Comparison of ENCODE assay signal across 8 mouse cellular contexts in genomic region chr4:138107441-138108409, GRCm38 (mm10).
DNase-seq lines count a peak whose midpoint lies in the region; ATAC-seq and TF ChIP-seq lines count a peak whose summit lies in the region.

No protein-coding gene starts in this region.

- ATAC-seq in erythroblast, adult 5-6 weeks (replicated peaks; ENCODE audit: low FRiP score, poor library complexity, severe bottlenecking), result peak; percentile 82
- ATAC-seq in midbrain, postnatal 0 days (ENCODE audit: low FRiP score), result no peak
- ATAC-seq in stomach, postnatal 0 days (ENCODE audit: low FRiP score, low TSS enrichment), result peak; percentile 83; the same call in 1 of the 2 replicates

- no peak overlapping the region for H3K9ac ChIP-seq in midbrain, postnatal 0 days (replicated peaks; ENCODE audit: low read length, poor library complexity, severe bottlenecking)
- no peak overlapping the region for H3K9ac ChIP-seq in stomach, postnatal 0 days (ENCODE audit: low read length)

- H3K9me3 ChIP-seq in midbrain, postnatal 0 days (ENCODE audit: low read length), result no peaks in the 10 kb centered on the region
- no peaks in the 10 kb centered on the region for H3K9me3 ChIP-seq in stomach, postnatal 0 days (ENCODE audit: control insufficient read depth, low read length)

- peaks cover 39% of the 10 kb centered on the region for H3K36me3 ChIP-seq in midbrain, postnatal 0 days (ENCODE audit: insufficient read depth, low read length)
- peaks cover 17% of the 10 kb centered on the region for H3K36me3 ChIP-seq in stomach, postnatal 0 days (ENCODE audit: control insufficient read depth, insufficient read depth, low read length)

- H3K4me2 ChIP-seq in midbrain, postnatal 0 days (ENCODE audit: low read depth, low read length, poor library complexity, severe bottlenecking), result no peak overlapping the region
- no peak overlapping the region for H3K4me2 ChIP-seq in stomach, postnatal 0 days (replicated peaks; ENCODE audit: low read depth)

- H3K4me1 ChIP-seq in midbrain, postnatal 0 days (ENCODE audit: insufficient read depth, low read length), result no peaks in the 10 kb centered on the region
- no peaks in the 10 kb centered on the region for H3K4me1 ChIP-seq in stomach, postnatal 0 days (replicated peaks; ENCODE audit: control insufficient read depth, insufficient read depth)

- 0 out of 2 replicates have a peak overlapping the region, but pooled peaks have one; percentile 26 for H3K27ac ChIP-seq in midbrain, postnatal 0 days (ENCODE audit: low read depth, low read length)
- no peak overlapping the region for H3K27ac ChIP-seq in stomach, postnatal 0 days (replicated peaks)

- DNase-seq in testis, postnatal 14 days (ENCODE audit: low spot score), result peak; percentile 21
- DNase-seq in testis, postnatal 10 days (ENCODE audit: low spot score), result no peak
- peak; percentile 95 for DNase-seq in brain, adult 2 months (ENCODE audit: low read depth, low spot score)
- peak; percentile 83 for DNase-seq in induced T-regulatory cell, adult 2 months (ENCODE audit: low read depth)
- peak; percentile 82 to 94 for DNase-seq in left cerebral cortex, postnatal 14 days (ENCODE audit: low spot score in 2 of 2)
- peak; percentile 91 for DNase-seq in midbrain, postnatal 0 days (ENCODE audit: low spot score)
- DNase-seq in stomach, postnatal 0 days (ENCODE audit: low spot score), result peak; percentile 65

- intact Hi-C loops in left cerebral cortex, postnatal 14 days (cut with DNase I), result loop anchor here (10.0 kb wide), 2 partner anchors 113 to 143 kb away; partner anchors contain the start of gene Eif4g3

- WGBS in midbrain, postnatal 0 days, result 78% methylated on average over 7 of the region's 7 CpGs
- 71% methylated on average over 7 of the region's 7 CpGs for WGBS in stomach, postnatal 0 days

- no peak for TF ChIP-seq EP300 in stomach, postnatal 0 days (optimal IDR thresholded peaks at IDR 0.05)

- peak; percentile 90 for TF ChIP-seq CTCF in midbrain, postnatal 0 days (IDR thresholded peaks at IDR 0.05)
- TF ChIP-seq CTCF in stomach, postnatal 0 days (IDR thresholded peaks at IDR 0.05; ENCODE audit: low read depth), result peak; percentile 91

- no peak overlapping the region for H3K4me3 ChIP-seq in midbrain, postnatal 0 days (ENCODE audit: low read depth, low read length)
- H3K4me3 ChIP-seq in stomach, postnatal 0 days (ENCODE audit: low read depth, low read length), result no peak overlapping the region

- H3K27me3 ChIP-seq in midbrain, postnatal 0 days (ENCODE audit: insufficient read depth, low read length), result no peaks in the 10 kb centered on the region
- H3K27me3 ChIP-seq in stomach, postnatal 0 days (ENCODE audit: control insufficient read depth, insufficient read depth, low read length), result no peaks in the 10 kb centered on the region
